Mouse (Mus musculus) liver, postnatal 0 days (tissue): ENCODE measurements at regions not wholly inside any gene's neighbourhood (a gene's known extent, or its start where the extent isn't known, plus 50 kb on each side); places are given as distances from the start of the nearest gene placed in this dataset.

Experiments
- CTCF ChIP-seq: sonication (generic); IDR thresholded peaks from 2 replicates; pipeline ENCODE4 v1.5.1; 2016; ENCODE audit warnings: antibody characterized with exemption, low read depth
- EP300 ChIP-seq: IDR thresholded peaks from 2 replicates; pipeline ENCODE4 v1.6.1; 2016; ENCODE audit warnings: antibody characterized with exemption, low read depth, mild to moderate bottlenecking

GRCm38 (mm10) chr3:39424778-39425642, 538.3 kb downstream of the Fat4 start:
- TF ChIP-seq CTCF (no peak), EP300 (no peak)
